Mouse (Mus musculus) ES-E14 (cell line): ENCODE data around the gene Ldhd.

ENCODE experiments used
- HCFC1 ChIP-seq: IDR thresholded peaks from 2 replicates; pipeline ENCODE4 v1.6.1; 2012; ENCODE audit warnings: low read length, inconsistent platforms, borderline replicate concordance; ENCODE audit not compliant: insufficient read depth
- MAFK ChIP-seq: IDR thresholded peaks from 2 replicates; pipeline ENCODE4 v1.6.1; 2014; ENCODE audit warnings: mild to moderate bottlenecking, low read depth, low read length, inconsistent platforms; ENCODE audit not compliant: insufficient read depth

DNA sequence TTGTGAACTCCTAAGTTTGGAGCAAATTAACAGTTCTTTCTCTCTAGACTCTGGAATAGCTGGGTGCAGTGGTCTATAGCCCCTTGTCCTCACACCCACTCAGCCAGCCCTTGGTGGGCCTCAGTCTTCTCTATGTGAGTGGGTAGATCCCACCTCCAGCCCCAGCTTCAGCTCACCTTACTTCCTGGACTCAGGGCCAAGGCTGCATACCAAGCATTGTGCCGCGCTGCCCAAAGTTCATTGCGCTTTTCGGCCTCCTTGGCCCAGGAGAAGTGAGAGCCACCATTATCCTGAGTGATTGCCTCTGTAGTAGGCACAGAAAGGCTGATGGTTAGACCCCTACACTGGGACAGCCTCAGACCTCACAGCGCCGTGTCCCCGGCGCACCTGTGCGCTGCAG is 2.3 kb downstream of the Ldhd start:
- TF ChIP-seq HCFC1 (no peak), MAFK (no peak)
